Mouse (Mus musculus) intestine, embryonic 14.5 days (tissue): Measurements from ENCODE around the gene Slc35e3. TPM values are rescaled to one million over a fixed set of nuclear protein-coding genes. Genes with fewer than 3 reads are reported as not detected.
"Not testable (repeated sequence)": the region's sequence is repeated elsewhere in the genome, so short reads cannot be mapped to it uniquely, and the experiment has no call there.

Source experiments
- ATAC-seq: fragments of 200-750 bp; cut with Nextera tagmentation; replicated peaks from 2 replicates; pipeline ENCODE4 v1.8.0; 2017; ENCODE audit warnings: low read depth, moderate number of reproducible peaks, moderate TSS enrichment, moderate library complexity; ENCODE audit not compliant: low FRiP score, low TSS enrichment
- DNase-seq: peaks from one replicate; pipeline ENCODE4 v3.0.0-alpha.2; 2018; ENCODE audit warnings: low spot score
- H3K27ac ChIP-seq: fragments of 300-500 bp; sonication (generic); 2 replicates; pipeline ENCODE4 v1.5.1; 2014; ENCODE audit warnings: low read depth, mild to moderate bottlenecking, control low read depth
- H3K27me3 ChIP-seq: fragments of 300-500 bp; sonication (generic); replicated peaks from 2 replicates; pipeline ENCODE4 v1.6.1; 2014; ENCODE audit warnings: low read length, control low read depth; ENCODE audit not compliant: control insufficient read depth, insufficient read depth
- H3K36me3 ChIP-seq: fragments of 300-500 bp; sonication (generic); 2 replicates; pipeline ENCODE4 v1.6.1; 2014; ENCODE audit warnings: low read length, control low read depth; ENCODE audit not compliant: control insufficient read depth, insufficient read depth
- H3K4me1 ChIP-seq: fragments of 300-500 bp; sonication (generic); replicated peaks from 2 replicates; pipeline ENCODE4 v1.6.1; 2014; ENCODE audit warnings: low read length, control low read depth, mixed read lengths; ENCODE audit not compliant: control insufficient read depth, insufficient read depth
- H3K4me2 ChIP-seq: fragments of 300-500 bp; sonication (generic); 2 replicates; pipeline ENCODE4 v1.6.1; 2014; ENCODE audit warnings: low read length
- H3K4me3 ChIP-seq: fragments of 300-500 bp; sonication (generic); 2 replicates; pipeline ENCODE4 v1.5.1; 2014; ENCODE audit warnings: low read depth, low read length, control low read depth, mixed read lengths
- H3K9ac ChIP-seq: fragments of 300-500 bp; sonication (generic); 2 replicates; pipeline ENCODE4 v1.6.1; 2014; ENCODE audit warnings: mild to moderate bottlenecking, low read length
- H3K9me3 ChIP-seq: fragments of 300-500 bp; sonication (generic); 2 replicates; pipeline ENCODE4 v1.6.1; 2016; ENCODE audit warnings: low read length, control low read depth; ENCODE audit not compliant: control insufficient read depth
- WGBS: fragments of 180-500 bp; shearing (Covaris S2); extraction: QIAGEN DNeasy Blood & Tissue Kit; methylation state at CpG from one replicate; pipeline ENCODE4 v1.1.7; 2014; 5-methylcytosine and 5-hydroxymethylcytosine counted together
- polyA plus RNA-seq: library from polyadenylated mRNA; unstranded; fragments of >200 nt; fragmentation: Nextera tagmentation; extraction: Ambion mirVana; gene quantifications from 2 replicates; pipeline ENCODE4 v1.2.1, GENCODE M21; 2014

Slc35e3 gene
- polyA plus RNA-seq, 1 experiment from 2014 or later = 10.8 TPM

- 90% methylated on average over 18 of the region's 18 CpGs for WGBS
- Histone ChIP-seq H3K4me1 (no peaks in the 10 kb centered on the region), H3K9me3 (no peaks in the 10 kb centered on the region), H3K9ac (no peak overlapping the region), H3K4me3 (no peak overlapping the region), H3K27ac (no peak overlapping the region), H3K4me2 (no peak overlapping the region), H3K27me3 (no peaks in the 10 kb centered on the region), H3K36me3 (peaks cover 95% of the 10 kb centered on the region)
- DNase-seq (no peak), ATAC-seq (no peak)
These were observed 12.9 kb upstream of the Slc35e3 start for GRCm38 (mm10) chr10:117758749-117759727.

GRCm38 (mm10) chr10:117758344-117758743 lies 12.2 kb upstream of the Slc35e3 start:
- not testable (repeated sequence) for H3K4me2 ChIP-seq, H3K27ac ChIP-seq, ATAC-seq, H3K4me3 ChIP-seq, DNase-seq, H3K4me1 ChIP-seq, H3K27me3 ChIP-seq, H3K9me3 ChIP-seq, H3K9ac ChIP-seq
- H3K36me3 ChIP-seq = peaks cover 88% of the 10 kb centered on the region
- 96% methylated on average over 3 of the region's 3 CpGs for WGBS

DNA sequence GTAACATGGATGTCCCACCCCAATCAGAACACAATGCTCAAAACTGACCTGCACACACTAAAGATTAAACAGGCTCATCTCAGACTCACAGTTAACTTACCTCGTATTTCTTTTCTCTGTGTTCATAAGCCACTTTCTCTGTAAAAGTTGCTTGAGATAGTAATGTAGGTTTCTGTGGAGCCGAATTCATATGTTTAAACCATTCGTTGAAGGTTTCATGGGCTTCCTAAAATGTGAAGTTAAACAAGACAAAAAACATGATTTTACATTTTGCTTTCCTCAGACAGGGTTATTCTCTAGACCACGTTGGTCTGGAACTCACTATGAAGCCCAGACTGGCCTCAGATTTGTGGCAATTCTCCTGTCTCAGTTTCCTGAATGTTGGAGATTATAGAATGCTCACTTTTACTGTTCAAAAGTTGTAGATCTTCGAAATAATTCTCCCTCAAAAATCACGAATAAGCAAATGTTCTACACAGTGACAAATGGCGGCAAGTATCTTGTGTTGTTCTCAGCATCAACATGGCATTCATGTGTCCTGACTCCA lies 11.7 kb upstream of the Slc35e3 start:
- no peak for ATAC-seq
- Histone ChIP-seq H3K9ac (no peak overlapping the region), H3K4me3 (no peak overlapping the region), H3K36me3 (peaks cover 88% of the 10 kb centered on the region), H3K4me2 (no peak overlapping the region), H3K27ac (no peak overlapping the region), H3K27me3 (no peaks in the 10 kb centered on the region), H3K9me3 (no peaks in the 10 kb centered on the region), H3K4me1 (no peaks in the 10 kb centered on the region)
- WGBS = 94% methylated on average over 7 of the region's 7 CpGs
- no peak for DNase-seq

- no peak for DNase-seq
- 86% methylated on average over 1 of the region's 1 CpGs for WGBS
- no peaks in the 10 kb centered on the region for H3K27me3 ChIP-seq
These were observed 11.1 kb upstream of the Slc35e3 start for GRCm38 (mm10) chr10:117757259-117757658.

DNA sequence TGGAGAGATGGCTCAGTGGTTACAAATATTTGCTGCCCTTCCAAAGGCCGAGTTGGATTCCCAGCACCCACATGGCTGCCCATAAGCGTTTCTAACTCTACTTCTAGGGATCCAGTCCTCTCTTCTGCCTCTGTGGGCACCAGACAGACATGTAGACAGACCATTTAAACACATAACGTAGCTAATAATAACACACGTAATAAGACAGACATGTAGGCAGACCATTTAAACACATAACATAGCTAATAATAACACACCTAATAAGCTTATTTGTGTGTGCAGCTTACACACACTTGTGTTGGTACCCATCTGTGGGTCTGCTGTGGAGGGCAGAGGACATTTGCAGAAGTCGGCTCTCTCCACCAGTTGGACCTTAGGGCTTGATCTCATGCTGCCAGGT lies 10.6 kb upstream of the Slc35e3 start:
- H3K27ac ChIP-seq = no peak overlapping the region
- no peaks in the 10 kb centered on the region for H3K9me3 ChIP-seq
- no peak overlapping the region for H3K4me3 ChIP-seq
- DNase-seq = no peak
- no peak overlapping the region for H3K9ac ChIP-seq
- H3K27me3 ChIP-seq = no peaks in the 10 kb centered on the region
- ATAC-seq = no peak
- peaks cover 82% of the 10 kb centered on the region for H3K36me3 ChIP-seq
- H3K4me1 ChIP-seq = no peaks in the 10 kb centered on the region
- no peak overlapping the region for H3K4me2 ChIP-seq
- WGBS = 94% methylated on average over 5 of the region's 5 CpGs

More at GRCm38 (mm10) chr10:117757259-117757658, 11.1 kb upstream of the Slc35e3 start:
- H3K9ac ChIP-seq = no peak overlapping the region
- H3K9me3 ChIP-seq = no peaks in the 10 kb centered on the region
- no peak overlapping the region for H3K27ac ChIP-seq
- H3K4me1 ChIP-seq = no peaks in the 10 kb centered on the region
- H3K4me2 ChIP-seq = no peak overlapping the region
- H3K4me3 ChIP-seq = no peak overlapping the region
- H3K36me3 ChIP-seq = peaks cover 82% of the 10 kb centered on the region
- no peak for ATAC-seq

DNA sequence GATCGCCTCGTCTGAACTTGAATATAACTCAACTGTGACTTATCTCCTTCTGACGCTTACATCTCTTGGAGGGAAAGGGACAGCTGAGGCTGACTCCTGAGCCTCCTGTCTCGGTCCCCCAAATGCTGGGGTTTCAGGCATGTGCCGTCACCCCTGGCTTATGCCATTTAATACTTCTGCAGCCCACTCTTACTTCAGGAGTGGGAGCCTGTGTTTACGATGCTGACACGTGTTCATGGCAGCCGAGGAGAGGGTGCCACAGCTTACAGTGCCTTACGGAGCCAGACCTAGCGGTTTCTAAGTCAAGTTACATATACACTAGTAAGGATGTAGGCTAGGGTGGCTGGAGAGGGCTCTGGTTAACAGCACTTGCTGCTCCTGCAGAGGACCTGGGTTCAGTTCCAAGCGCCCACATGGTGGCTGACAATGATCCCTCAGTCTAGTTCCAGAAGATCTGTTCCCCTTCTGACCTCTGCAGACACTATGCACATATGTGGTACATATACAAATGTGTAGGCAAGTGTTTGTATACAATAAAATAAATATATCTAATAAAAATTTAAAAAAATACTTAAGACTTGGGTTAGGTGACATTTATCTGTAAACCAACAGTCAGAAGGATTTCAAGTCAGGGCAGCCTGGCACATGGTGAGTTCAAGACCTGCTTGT lies 9.8 kb upstream of the Slc35e3 start:
- Histone ChIP-seq H3K4me3 (no peak overlapping the region), H3K27me3 (no peaks in the 10 kb centered on the region), H3K9ac (no peak overlapping the region), H3K4me2 (no peak overlapping the region), H3K27ac (no peak overlapping the region), H3K4me1 (no peaks in the 10 kb centered on the region), H3K9me3 (no peaks in the 10 kb centered on the region), H3K36me3 (peaks cover 82% of the 10 kb centered on the region)
- WGBS = 93% methylated on average over 11 of the region's 11 CpGs
- ATAC-seq = no peak
- no peak for DNase-seq

DNA sequence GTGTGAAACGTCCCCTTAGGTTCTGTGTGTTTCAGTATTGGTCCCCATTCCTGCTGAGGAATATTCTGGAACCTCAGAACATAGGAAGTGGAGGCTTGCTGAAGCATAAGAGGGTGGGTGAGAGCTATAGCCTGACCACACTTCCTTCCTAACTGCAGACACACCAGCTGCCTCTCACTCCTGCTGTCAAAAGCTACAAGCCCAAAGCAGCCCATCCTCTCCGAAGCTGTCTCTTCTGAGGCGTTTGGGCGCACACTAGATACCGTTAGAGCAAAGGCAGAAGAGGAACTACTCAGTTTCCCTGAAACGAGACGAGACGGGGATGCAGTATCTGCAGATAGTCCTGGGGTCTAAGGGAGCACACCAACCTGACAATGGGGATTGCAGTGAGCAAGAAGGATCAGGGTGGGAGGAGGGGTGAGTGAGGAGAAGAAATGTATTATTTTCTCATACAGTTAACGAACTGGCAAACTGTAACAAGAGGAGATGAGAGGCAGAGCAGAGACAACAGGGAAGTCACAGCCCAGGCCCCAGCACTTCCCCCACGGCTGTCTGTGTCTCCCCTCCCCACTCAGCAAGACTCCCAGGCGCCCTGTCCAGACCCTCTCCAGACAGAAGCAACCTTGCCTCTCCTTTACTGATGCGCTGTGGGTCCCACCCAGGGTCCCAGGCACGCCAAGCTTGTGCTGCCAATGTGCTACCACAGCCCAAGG lies 9.1 kb upstream of the Slc35e3 start:
- Histone ChIP-seq H3K4me3 (no peak overlapping the region), H3K36me3 (peaks cover 80% of the 10 kb centered on the region), H3K27ac (no peak overlapping the region), H3K9me3 (no peaks in the 10 kb centered on the region), H3K4me1 (no peaks in the 10 kb centered on the region), H3K27me3 (no peaks in the 10 kb centered on the region), H3K9ac (no peak overlapping the region), H3K4me2 (no peak overlapping the region)
- ATAC-seq = no peak
- WGBS = 89% methylated on average over 13 of the region's 13 CpGs
- DNase-seq = no peak

- 93% methylated on average over 7 of the region's 7 CpGs for WGBS
- Histone ChIP-seq H3K9ac (no peak overlapping the region), H3K4me2 (no peak overlapping the region), H3K36me3 (peaks cover 80% of the 10 kb centered on the region), H3K27ac (no peak overlapping the region), H3K9me3 (no peaks in the 10 kb centered on the region), H3K4me1 (no peaks in the 10 kb centered on the region), H3K4me3 (no peak overlapping the region), H3K27me3 (no peaks in the 10 kb centered on the region)
- ATAC-seq = no peak
- no peak for DNase-seq
These were observed 8.4 kb upstream of the Slc35e3 start for GRCm38 (mm10) chr10:117754609-117754940.
